Mouse (Mus musculus): ENCODE data around the gene Lactbl1.
A peak's percentile ranks its signal among the peaks of the same experiment; 100 is the strongest.

Gene Lactbl1

DNA sequence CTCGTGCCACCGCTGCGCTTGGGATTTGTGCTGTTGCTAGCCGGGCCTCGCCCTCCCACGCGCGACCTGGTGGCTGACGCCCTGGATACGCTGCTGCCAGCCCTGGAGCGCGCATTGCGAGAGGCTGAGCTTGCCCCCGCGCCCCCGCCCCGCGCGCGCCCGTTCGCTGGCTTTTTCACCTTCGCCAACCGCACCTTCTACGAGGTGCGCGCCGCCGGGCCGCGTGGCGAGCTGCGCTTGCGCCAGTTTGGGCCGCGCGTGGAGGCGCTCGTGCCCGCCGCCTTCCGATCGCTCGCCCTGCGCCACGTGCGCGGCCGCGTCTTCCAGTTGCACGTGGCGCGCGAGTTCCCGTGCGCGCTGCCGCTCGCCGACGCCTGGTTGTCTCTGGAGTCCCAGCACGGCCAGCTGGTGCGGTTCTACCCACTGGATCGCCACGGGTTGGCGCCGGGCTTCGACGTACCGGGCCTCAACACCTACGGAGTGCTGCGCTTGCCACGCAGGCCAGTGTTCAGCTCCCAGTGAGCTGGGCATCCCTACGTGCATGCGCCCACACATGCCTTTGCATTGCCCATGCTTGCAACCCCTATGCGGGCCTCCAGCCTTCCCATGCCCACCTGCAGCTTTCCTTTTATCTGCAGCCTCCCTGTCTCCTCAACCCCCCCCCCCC is 15.3 kb downstream of the Lactbl1 start:
- DNase-seq, result peak; percentile 27 to 60

DNA sequence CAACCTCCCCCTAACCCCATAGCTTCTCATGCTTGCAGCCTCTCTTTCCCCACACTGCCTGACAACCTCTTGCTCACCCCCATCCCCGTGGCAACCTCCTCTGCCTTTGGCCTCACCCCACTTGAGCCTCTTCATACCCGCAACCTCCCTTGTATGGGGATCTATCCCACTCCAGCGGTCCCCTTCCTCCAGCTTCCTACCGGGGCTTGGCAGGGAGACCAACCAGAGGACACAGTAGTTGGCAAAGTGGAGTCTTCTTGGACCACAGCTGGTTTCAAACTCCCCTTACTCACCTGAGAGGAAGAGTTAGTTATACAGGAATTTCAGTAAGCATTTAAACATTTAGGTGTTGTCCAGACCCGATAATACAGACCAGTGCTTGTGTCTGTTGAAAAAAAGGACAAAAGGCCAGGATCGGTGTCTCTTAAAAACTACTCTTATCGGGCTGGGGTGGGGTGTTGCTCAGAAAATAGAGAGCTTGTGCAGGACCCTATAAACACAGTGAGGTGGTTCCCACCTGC is 15.9 kb downstream of the Lactbl1 start:
- DNase-seq, result no peak

DNA sequence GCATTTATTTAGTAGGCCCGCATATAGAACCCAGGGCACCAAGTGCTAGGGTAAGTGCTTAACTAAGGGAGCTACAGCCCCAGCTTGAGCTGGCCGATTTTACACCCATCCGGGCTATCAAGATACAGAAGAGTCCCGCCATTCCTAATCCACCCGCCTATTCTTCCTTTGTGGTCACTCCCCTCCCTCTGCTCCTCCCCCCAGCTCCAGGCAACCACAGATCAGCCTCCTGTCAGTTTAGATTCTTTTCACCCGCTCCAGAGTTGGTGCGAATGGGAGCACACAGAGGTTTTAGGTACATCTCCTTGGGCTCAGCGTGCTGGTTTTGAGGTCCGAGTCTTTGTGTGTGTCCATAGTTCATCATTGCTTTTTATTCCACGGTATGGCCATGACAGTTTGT is 16.5 kb downstream of the Lactbl1 start:
- DNase-seq, result no peak

DNA sequence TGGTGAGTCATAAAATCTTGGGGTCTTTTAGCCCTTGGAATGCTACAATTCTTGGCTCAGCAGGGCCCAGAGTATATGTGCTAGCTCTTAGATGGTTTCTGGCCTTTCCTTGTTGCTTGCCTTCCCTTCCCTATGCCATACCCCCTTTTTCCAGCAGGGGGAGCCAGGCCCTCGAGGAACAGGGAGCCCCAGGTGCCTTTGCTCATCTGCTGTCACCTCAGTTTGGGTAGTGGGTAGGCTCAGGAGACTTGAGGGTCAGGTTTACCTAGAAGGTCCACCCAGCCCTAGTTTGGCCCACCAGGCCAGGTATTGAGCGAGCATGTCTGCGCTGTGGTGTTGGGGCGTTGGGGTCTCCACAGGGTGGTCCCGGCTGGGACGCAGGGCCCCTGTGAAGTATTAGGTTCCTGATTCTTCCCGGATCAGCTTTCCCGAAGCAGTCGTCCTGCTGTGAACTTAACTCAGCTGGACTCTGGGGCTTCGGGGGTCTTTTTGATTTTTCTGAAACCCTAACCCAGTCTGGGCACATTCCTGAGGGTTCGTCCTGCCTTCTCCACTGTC is 26.6 kb downstream of the Lactbl1 start:
- peak; percentile 89 to 90 for DNase-seq

DNA sequence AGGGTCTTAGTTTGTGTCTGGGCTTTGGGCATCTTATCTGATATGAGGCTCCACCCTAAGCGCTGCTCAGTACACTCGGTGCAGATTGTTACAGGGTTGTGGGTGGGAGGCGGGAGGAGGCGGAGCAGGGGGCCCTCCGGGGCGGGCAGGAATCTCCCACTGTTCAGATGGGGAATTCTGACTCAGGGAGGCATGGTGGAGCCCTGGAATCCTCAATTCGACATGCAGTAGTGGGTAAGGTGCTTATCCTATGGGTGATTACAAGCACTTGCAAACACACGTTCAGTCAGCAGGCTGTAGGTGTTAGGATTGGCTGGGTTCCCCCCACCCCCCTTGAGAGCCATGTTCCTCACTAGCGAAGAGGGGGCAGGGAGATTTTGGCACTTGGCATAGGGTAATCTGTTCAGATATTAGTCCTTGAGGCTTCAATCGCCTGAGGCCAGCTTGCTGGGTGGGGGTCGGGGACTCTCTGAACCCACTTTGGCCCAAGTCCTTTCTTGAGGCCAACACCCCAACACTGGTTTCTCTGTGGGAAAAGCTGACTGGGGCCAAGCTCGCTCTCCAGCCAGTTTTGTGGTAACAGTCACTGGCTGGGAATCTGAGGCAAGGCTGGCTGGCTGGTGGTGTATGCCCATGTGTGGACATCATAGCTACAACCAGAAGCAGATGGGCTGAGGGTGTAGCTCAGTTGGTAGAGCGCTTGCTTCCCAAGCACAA is 27.2 kb downstream of the Lactbl1 start:
- DNase-seq, result no peak

DNA sequence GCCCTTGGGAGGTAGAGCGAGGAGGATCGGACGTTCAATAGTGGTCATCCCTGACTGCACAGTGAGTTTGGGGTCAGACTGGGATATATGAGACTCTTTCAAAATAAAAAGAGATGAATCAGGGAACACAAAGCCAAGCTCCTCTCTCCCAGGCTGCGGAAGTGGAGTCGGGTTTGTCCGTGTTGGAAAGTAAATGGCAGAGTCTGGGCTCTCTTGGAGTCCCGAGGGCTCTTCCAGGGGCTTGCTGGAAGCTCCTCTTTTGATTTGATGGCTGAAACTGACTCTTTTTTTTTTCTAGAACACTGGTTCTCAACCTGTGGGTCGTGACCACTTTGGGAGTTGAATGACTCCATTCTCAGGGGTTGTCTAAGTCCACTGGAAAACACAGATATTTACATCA is 27.8 kb downstream of the Lactbl1 start:
- no peak for DNase-seq

DNA sequence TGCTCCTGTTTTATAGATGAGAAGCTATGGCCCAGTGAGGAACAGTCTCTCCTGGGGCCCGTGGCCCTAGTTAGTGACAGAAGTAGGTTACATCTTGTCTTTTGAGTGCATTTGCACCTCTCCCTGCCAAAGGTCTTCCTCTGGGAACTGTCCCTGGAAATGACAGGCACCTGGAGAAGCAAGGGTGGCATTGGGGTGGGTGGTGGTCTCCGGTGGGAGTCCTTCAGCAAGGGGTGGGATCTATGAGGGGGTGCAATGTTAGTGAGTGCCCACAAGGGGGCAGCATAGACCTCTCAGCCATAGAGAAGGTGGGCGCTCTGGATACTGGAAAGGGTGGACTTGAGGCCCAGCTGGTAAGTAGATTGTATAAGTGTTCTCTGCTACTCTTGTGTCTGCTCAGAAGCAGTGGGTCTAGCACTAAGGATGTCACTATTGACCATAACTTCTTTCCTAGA is 29.0 kb downstream of the Lactbl1 start:
- DNase-seq, result peak; percentile 28 to 33

DNA sequence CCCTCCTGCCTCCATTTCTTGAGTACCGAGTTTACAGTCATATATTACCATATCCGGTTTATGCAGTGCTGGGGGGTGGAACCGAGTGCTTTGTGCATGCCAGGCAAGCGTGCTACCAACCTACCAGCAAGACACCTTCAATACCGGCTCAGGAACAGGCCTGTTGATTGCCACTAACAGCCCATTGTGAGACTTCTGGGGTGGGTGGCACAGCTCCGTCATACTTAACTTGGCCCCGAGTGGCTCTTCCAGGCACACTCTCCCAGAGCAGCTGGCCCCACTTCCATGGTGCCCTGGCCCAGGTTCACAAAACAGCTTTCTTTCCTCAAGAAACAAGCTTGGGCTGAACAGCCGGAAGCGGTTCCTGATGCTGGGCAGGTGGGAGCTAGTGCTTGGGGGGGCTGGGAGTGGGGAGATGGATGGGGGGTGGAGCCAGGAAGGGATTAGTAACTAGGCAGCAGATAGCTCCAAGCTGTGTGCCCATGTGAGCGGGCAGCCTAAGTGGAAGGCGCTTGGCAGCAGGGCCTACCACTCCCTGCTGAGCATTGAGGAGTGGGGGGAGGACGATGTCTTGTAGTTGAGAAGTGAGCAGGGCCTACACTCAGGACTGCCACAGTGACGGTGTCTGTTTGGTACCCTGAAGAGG is 29.6 kb downstream of the Lactbl1 start:
- peak in 1 of 2 experiments; percentile 37 for DNase-seq

DNA sequence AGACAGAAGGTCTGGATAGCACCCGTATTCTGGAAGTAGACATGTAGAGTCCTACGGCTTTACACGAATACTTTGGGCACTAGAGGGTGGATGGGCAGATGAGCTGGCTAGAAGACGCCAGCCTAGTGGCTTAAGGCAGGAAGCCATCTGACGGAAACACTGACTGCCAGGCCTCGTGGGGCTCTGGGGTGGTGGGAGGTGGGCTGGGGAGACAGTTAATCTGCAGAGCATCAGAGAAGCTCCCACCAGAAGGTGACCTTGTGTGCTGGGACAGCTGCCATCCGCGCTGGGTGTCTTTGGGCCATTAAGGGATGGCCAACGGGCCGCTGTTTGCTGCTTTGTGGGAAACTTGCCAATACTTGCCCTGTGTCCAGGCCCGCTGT is 30.1 kb downstream of the Lactbl1 start:
- peak; percentile 43 to 48 for DNase-seq

DNA sequence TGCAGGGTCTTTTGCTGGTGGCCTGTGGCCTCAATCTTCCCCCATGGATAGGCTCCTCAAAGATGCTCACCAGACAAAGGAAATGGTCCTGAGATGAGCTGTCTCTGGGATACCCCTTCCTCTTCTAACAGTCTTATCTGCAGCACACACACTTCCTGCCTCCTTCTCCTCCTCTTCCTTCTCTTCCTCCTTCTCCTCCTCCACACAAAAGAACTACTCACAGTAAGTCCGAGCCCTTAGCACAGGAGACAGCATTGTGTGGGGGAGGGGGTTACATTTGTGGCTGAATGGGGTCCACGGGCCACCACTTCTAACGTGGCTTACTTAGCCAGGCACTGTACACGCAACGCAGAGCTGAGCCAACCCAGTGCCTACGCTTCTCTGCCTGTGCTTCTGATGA is 30.6 kb downstream of the Lactbl1 start:
- DNase-seq, result no peak

DNA sequence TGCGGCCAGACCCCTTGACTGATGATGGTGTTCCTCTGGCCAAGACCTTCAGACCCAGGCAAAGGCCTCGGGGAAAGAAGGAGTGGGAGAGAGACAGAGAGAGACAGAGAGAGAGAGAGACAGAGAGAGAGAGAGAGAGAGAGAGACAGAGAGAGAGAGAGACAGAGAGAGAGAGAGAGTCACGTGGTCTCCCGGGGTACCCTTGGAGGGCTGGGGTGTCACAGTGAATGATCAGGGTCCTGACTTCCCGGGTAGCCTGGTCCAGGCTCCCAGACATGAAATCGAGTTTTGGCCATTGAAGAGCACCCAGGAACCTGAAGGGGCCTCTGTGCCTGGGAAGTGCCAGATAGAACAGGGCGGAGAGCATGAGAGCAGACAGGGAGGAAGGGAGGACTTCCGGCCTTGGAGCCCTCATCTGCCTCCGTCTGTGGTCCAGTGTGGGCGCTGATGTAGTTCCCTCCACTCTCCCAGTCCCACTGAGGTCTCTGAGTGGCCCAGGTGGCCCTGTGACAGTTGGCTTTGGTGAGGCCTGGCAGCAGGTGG is 31.3 kb downstream of the Lactbl1 start:
- DNase-seq, result no peak

DNA sequence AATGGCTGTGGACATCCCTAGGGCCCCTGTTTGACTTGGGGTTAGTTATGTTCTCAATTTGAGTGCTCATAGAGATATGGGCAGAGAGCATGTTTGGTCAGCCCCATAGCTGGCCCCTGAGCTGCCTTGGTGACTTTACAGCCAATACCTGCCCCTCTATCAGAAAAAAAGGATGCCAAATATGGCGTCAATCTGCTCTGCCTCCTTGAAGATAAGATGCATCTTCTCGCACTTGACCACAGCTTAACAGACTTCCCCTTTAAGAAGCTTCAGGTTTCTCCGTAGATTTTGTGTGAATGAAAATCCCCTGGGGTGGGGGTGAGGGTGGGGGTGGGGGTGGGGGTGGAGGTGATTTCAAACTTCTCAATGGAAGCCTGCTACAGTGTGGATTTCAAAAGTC is 35.5 kb downstream of the Lactbl1 start:
- no peak for DNase-seq

DNA sequence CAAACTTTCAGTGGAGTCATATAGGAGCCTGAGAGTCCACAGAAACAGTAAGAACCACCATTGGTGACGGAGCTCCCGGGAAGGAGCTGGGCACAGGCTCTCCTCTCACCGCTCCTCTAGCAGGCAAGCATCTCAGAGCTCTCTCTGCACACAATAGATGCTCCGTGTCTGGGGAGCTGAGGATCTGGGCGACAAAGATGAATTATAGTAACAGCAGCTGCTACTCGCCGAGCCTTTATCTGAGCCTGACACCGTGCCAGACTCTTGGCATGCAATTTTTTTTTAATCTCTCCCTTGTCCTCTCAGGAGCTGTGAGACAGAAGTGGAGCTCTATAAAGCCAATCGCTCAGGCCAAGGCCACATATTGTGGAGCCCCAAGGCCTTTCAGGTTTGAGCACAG is 42.6 kb downstream of the Lactbl1 start:
- DNase-seq, result peak; percentile 49 to 61

DNA sequence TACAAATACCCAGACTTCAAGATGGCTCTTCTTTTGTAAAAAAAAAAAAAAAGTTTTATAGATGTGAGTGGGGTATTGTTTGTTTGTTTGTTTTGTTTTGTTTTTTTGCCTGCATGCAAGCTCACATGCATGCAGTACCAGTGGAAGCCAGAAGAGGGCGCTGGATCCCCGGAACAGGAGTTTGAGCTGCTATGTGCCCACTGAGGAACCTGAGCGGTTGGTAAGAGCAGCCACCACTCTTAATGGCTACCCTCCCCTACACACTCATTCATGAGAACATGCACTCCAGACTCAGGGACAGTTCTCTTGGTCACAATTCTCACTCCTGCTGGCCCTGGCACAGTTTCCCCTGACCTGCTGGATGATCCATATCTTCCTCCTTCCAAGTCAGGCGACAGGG is 43.6 kb downstream of the Lactbl1 start:
- DNase-seq, result peak; percentile 36 to 38

DNA sequence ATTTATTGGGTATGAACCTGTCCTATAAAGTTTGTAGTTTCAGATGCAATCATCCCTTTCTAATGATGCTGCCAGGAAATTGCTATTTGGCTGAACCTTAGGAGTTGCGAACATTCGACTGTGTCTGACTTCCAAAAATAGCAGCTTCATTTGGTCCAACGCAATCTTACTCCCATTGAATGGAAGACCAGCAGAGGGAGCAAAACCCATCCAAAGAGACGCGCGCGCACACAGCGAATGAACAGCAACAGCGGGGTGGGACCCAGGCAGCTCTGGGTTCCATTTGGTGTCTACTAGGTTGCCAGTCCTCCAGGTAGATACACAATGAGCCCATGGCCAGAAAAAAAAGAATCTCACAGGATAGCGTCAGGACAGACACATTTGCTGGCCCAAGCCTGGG is 45.3 kb downstream of the Lactbl1 start:
- no peak for DNase-seq

DNA sequence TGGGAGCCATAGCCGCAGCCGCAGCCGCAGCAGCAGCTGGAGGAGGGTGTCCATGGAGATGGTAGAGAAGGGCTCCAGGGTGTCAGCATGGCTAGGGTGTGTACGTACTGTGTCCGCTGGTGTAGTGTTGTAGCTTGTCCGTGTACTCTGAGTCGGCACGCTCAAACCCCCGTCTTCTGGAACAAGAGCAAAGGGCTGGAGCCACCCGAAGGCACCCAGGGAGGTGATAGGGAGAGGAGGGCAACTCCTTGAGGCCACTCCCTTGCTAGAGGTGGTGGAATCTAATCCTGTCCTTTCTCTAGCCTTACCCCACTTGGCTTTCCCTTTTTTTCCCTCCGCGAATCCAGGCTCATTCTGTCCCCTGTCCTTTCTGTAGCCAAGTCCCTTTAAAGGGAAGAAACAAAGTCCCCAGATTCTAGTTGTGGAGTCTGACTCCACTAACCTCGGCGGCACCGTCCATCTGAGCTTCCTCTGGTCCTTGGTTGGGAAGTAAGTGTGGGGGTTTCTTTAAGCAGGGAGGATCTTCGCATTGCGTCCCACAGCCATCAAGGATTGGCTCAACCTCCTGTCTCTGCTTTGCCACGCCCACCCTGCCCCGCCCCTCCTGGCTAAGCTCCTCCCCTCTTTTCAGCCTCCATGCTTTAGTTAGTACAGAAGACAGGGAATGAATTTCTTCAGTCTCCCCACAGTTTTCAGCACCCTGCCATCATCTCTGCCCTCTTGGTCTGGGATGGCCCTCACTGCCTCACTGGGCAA is 50.1 kb downstream of the Lactbl1 start:
- no peak for DNase-seq

DNA sequence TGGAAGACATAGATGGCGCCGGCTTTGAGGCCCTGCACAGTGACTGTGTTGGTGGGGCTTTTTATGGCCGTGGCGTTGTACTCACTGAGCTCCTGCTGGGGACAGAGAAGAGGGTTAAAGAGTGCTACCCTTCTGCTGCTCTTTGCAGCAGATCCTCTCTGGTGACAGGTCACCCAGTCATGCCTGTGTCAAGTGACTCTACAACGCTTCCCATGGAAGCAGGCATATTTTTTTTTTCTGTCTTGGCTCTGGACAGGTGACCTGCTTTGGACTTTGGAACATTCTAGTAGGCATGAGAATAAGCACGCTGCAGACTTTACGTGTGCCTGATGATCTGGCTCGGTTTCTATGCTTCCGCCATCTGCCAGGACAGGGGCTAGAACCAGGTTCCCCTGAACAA is 53.0 kb downstream of the Lactbl1 start:
- no peak for DNase-seq

DNA sequence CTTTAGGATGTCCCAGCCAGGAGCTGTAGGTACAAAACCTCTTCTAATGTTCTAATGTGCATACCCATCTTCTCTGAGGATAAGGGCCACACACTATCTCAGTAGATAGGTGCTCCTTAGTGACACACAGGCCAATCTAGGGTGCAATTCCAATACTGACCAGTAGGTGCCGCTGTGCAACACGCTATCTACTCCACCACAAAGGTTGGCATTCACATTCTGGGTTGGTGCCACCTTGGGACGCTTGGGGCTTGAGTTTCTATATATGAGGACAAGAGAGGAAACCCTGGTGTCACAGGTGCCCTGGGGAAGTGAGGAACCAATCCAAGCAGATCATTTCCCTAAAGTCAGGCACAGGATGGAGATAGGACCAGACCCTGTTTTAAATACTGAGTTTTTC is 56.1 kb downstream of the Lactbl1 start:
- peak; percentile 94 to 99 for DNase-seq

DNA sequence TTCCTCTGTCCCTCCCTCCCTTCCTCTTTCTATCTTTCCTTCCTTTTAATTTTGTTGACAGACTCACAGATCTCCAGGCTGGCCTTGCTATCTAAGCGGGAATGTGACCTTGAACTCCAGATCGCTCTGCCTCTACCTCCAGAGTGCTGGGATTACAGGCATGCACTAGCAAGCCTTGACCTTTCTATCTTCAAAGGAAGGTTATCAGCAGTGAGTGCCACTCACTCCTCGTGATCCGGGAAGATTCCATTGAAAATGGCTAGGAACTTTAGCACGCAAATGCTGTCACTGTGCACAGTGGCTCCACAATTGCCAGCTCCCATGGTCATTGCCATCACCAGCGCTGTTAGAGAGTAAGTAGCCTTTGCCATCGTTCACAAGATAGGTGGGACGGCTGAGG is 56.8 kb downstream of the Lactbl1 start:
- no peak for DNase-seq

DNA sequence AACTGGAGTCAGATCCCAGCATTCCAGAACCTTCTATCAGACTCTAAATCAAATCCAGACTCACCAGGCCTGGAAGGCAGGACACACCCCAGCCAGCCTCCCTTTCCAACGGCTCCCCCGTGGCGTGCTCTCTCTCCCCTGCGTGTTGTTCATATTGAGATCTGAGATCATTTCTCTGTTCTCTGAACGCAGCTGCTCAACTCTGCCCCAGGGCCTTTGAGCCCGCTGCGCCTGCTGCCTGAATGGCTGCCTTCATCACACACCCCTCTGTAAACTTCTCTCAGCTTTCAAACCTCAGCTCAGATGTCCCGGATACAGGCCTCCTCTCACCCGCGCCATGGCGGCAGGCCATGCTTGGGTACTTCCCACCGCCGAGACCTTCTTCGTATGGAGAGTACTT is 58.2 kb downstream of the Lactbl1 start:
- DNase-seq, result no peak

DNA sequence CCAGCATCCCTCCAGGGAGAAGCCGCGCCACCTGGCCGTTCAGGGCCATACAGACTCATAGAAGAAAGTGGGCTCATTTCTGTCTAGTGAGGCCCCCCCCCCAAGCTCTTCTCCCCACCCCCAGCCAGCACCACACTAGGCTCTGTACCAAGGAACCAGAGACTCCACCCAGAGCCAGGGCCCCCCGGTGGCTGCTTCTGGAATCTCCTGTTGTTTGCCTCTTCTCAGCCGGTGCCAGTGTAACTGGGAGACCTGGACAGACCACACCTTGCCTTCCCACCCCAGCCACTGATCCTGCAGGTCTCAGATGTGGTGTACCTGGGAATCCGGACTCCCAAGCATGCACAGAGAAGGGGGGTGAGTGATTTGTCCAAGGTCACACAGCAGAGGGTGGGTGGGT is 62.1 kb downstream of the Lactbl1 start:
- no peak for DNase-seq

DNA sequence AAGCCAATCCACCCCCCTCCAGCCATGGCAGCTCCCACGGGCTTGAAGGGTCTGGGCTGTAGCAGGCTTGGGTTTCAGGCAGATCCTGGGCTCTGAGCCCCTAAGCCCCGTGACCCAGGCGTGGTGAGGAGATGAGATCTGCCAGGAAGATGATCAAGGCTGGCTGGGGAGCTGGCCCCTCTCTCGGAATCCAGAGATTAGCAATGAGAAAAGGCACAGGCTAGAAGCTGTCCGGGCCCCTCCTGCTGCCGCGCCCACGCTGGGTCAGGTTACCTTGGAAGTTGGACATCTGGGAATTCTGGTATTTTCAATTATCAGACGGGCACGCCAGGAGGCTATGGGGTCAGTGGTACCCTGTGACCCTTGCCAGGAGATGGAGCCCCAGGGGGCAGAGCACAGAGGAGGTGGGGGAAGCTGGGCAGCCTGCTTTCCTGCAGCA is 63.0 kb downstream of the Lactbl1 start:
- DNase-seq, result no peak
